Mouse (Mus musculus) cerebellum, adult 9-11 months (tissue): Measurements from ENCODE around the gene Cdkl3.
A peak's percentile ranks its signal among the peaks of the same experiment; 100 is the strongest.

Source experiments
- DNase-seq: peaks from one replicate; pipeline ENCODE4 v3.0.0; 2022

The Cdkl3 gene

DNA sequence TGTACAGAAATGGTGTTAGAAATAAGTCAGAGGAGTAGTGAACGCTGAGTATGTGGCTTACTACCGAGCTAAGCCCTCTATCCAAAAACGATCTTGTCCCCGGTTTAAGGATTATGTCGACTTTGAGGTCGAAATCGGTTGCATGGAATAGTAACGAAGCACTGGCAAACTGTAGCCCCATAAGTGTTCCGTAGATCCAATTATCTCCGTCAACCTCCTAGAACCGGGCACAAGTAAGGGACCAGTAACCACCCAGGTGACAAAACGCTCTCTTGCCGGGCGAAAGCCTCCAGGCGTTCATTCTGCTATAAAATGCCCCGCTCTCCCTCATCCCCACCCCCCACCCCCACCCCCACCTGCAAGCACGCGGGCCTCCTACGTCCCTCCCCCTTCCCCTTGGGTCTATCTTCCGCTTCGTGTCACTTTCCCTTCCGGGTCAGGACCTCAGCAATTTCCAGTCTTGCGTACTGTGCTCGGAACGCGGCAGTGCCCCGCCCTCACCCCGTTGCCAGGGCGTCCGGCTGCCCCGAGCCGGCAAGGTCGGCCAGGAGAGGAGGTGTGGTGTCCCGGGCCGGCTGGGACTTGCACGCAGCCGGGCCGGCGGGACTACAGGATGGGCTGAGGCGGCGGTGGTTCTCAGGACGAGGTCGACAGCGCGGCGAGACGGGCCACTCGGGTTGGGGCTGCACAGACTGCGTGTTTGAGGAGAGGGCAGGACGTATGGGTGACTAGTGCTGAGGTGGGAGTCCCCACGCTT, at the start of gene Cdkl3:
Gene Cdkl3 (plus strand): TSS at position 450 of the 757 bp plus-strand sequence.
- peak; percentile 94 for DNase-seq

DNA sequence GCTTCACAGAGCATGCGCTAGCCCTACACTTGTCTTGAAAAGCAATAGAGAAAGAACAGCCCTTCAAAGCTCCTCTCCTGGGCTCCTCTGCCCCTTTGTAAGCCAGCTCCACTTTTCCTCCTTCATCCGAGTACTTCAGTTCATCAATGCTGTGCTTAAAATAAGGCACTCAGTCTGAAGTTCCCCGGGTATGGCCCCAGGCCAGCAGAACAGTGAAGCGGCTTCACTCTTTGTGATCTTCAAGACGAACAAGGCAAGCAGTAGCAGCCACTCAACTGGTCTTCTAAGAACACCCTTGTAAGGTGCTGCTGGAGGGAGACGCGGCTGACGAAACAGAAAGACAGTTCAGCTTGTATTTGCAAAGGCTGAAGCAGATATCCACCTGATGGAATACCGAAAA, 47.9 kb upstream of the Cdkl3 start:
- no peak for DNase-seq

DNA sequence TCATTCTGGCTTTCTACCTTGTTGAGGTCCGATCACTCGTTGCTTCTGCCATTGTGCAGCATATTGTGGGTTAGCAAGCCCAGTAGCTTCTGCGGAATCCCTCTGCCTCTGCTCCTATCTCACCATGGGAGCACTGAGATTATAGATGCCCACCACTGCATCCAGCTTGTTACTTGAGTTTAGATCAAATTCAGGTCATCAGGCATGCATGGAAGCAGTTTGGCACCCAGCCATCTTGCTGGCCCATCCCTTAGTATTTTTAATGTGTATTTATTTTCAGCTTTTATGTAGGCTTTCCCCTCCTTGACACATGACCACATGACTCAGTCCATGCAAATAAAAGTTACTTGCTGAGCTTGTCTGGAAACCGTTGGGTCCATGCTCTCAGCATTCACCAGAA, 46.3 kb upstream of the Cdkl3 start:
- no peak for DNase-seq

DNA sequence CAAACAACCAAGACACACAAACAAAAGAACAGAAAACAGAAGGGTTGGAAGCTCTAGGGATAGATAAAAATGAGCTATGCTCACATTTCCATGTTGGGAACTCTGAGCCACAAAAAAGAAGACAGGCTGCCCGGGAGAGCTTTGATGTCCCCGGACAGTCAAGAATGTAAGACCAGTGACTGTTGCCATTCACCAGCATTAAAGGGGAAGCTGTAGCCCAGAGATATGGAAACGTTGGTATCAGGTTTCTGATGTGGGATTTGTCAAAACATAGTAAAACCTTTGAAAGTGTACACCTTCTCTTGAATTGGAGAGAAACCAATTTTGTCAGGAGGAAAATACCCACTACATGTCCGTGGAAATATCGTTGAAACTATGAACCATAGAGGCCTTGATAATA, 44.5 kb upstream of the Cdkl3 start:
- no peak for DNase-seq

DNA sequence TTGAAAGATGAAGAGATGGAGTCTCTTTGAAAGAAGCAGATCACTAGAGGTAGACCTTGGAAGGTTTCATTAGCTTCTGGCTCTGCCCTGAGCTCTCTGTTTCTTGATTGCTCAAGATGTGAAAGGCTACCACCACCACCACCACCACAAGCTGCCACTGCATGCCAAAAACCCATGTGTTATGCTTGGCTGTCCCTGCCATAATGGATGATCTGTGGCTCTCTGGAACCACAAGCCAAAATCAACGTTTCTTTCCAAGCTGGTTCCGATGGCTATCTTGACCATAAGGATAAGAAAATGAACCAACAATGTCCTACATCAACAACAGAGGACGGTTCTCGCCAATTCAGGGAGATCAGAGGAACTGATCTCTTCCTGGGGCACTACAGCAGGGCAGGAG, 44.0 kb upstream of the Cdkl3 start:
- DNase-seq, result no peak

DNA sequence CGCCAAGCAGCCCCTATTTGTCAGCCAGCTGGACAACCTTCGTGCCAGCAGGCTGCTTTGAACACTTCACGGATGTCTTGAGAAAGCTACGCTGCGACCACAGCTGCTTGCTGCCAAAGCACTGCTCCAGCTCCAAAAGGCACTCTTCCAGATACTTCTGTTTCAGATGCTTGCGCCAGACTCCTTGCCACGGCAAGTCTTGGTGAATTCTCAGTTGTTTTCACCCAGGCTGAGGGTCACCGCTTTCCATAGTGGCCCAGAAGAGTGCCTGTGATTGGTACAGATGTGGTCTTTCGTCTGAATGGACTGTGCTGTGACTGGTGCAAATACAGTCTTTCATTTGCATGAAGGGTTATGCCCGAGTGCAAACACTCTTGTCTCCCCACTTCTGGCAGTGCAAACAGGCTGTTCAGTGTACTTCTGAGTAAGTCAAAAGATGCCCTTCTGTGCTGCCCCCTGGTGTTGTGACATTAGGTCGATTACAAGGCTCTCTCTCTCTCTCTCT, 43.0 kb upstream of the Cdkl3 start:
- DNase-seq, result peak; percentile 14

DNA sequence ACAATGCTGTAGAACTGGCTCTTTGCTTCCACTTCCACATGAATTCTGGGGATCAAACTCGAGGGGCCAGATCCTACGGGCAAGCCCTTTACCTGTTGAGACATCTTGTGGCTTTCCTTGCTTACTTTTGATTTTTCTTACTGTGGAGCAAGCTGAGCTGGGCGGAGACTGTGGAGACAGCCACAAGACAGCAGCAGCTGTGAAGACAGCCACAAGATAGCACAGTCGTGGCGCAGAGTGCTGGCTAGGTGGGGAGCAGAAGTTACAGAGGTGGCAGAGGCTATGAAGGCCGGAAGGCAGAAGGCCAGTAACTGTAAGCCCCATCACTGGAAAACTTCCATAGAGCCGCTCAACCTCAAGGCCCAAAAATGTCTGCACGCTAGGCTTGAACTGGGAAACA, 42.3 kb upstream of the Cdkl3 start:
- no peak for DNase-seq

DNA sequence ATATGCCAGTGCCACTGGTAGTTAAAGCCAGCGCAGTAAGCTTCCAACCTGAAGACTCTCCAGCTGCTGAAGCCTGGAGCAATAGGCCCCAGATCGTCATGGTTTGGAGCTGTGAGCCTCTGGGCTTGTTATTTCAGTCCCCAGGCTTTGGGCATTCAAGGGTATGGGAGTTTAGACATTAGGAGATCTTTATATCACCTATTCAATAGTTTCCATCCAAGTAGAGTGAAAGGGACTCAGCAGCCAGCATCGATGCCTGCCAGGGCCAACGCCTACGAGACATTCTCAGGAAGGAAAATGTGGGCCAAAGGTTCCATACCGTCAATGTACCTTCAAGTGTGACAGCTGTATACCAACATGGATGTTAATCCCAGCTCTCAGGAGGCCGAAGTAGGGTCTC, 41.7 kb upstream of the Cdkl3 start:
- no peak for DNase-seq

DNA sequence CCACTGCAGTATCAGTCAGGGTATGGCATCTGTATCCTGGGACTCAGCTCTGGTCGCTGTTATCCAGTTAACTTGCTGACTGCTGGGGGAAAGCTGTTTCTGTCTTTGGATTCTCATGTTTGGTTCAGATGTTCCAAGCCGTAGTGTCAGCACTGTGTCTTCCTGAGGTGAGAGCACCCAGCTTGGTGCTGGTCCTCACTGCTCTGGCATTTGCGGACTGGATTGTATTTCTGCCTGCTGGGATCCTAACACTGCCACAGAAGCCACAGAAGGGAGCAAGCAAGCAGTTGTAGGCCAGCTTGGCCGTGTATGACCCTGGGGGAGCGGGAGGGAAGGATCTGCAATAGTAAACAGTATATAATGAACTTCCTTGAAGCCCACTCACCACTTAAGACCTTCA, 37.4 kb upstream of the Cdkl3 start:
- DNase-seq, result no peak

DNA sequence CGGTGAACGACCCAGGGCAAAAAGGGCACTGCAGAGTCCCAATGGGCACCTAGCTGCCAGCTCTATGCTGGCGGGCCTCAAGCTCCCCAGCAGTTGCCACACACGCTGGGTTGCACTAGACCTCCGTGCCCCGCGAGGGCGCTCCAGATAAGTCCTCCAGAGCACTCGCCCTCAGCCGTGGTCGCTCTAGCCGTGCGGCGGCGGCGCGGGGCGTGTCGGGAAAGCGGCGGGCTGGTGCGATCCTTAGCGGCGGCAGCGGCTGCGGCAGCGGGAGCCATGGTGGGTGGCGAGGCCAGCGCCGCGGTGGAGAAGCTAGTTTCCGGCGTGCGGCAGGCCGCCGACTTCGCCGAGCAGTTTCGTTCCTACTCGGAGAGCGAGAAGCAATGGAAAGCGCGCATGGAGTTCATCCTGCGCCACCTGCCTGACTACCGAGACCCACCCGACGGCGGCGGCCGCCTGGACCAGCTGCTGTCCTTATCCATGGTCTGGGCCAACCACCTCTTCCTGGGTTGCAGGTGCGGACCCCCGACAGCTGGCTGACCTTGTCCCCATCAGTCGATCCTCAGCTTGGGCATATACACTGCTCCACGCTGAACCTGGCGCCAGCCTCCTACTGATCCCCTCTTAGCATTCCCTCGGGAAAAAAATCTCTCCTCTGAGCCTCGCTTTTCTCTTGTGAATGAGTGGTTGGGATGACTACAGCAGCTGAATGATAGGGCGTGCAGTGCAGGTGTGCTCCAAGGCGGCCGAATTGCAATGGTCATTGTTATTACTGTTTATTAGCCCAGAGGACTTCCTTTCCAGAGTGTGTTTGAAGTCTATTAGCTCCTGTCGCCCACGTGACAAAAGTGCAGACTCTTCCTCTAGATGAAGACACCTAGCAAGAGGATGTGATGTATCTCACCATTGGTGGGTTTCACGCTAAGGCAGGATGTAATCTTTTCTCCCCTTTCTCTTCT, 36.3 kb upstream of the Cdkl3 start, which contains the start of gene Cdkn2aipnl:
Gene Cdkn2aipnl (plus strand): TSS at position 219 of the 959 bp plus-strand sequence.
- DNase-seq, result peak; percentile 93

DNA sequence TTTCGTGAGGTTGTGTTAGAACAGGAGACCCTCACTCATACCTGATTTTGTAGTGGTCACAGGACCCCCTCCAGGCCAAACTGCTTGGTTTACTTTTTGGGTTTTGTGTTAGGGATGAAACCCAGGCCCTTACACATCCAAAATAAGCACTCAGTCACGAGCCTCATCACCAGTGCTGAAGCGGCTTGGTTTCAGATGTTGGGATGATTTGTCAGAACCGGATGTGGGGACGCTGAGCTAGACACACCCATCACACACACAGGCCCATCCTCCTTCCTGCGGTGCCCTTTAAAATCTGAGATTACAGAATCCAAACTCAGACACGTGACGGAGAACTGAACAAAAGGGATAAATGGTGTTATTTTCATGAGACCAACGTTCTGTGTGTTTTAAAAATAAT, 35.1 kb upstream of the Cdkl3 start:
- no peak for DNase-seq

DNA sequence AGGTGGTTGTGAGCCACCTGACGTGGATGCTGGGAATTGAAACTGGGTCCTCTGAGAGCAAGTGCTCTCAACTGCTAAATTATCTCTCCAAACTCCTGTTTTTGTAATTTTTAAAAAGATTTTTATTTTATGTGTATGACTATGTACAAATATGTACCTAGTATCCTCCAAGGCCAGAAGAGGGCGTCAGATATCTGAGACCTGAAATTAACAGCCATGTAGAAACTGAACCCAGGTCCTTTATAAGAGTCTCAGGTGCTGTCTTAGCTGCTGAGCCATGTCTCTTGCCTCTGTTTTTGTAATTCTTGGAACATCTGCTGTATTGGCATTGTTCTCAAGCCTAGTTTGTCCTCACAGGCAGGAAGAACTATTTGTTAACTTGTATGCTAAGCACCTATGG, 34.5 kb upstream of the Cdkl3 start:
- no peak for DNase-seq

DNA sequence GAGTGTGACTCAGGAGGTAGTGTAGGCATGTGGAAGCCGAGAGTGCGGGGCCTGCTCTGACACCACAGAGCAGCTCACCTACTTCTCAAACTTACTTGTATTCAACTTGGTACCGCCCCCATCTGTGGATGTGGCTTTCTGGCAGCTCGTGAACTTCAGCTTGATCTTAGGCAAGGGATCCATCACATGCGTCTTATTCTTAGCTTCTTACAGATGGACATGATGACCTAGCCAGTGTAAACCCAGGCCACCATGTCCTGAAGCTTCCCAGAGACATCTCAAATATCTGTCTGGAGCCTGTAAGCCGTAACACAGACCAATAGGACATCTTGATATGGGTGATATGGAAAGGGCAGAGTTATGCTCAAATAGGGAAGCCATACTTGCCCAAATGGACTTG, 32.4 kb upstream of the Cdkl3 start:
- DNase-seq, result no peak

DNA sequence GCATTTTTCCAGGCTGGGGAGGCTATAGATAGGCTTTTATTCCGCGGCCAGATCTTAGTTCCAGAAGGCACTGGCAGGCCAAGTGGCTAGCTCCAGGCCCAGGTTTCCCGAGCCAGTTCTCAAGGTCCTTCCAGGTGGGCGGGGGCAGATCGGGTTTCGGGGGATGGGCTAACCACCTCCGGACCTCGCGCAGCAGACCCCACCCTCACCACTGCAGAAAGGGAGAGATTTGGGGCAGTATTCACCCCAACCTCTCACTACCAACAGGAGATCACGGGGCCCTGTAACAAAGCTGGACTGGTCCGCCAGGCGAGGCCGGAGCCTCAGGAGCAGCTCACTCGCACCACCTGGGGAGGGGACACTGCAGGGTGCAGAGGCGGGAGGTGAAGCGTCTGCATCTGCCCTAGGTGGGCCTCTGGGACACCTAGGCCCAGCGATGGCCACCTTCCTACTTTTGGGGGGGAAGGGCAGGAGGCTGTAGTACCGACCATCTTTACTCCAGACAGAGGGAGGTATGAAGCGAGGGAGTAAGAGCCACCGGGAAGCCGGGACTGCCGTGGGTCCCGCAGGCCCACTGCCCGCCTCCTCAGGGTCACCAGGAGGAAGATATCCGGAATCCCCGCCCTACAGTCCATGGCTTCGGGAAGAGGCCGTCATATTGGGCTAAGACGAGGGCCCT, 4.3 kb upstream of the Cdkl3 start:
- DNase-seq, result peak; percentile 82

DNA sequence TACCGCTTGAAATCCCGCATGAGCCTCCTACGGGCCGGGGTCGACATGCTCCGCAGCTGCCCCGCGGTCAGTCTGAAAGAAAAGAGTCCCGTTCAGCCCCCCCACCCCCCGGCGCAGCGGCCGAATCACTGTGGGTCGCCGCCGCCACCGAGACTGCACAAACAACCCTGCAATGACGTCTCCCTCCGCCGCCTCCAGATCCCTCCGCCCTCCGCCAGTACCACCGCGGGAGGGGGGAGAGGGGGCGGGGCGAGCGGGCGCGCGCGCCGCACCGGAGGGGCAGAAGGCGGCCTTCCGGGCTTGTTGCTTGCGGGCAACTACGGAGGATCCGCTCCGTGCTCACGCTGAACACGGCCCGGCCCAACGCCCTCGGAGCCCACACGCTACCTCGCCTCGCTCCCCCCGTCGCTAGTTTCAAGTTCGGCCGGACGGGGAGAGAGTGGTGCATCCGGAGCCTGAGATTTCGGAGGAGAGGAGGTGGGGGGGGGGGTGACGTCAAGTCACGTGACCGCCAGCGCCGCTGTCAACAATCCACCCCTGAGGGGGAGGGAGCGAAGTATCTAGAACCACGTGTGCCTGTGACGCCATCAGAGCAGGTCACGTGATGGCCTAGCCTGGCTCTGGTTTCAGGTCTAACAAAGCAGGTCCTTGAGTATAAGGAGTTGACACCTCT, 3.6 kb upstream of the Cdkl3 start, which contains the start of gene Ube2b:
Gene Ube2b (minus strand): TSS at position 473 of the 673 bp plus-strand sequence.
- peak; percentile 98 for DNase-seq

DNA sequence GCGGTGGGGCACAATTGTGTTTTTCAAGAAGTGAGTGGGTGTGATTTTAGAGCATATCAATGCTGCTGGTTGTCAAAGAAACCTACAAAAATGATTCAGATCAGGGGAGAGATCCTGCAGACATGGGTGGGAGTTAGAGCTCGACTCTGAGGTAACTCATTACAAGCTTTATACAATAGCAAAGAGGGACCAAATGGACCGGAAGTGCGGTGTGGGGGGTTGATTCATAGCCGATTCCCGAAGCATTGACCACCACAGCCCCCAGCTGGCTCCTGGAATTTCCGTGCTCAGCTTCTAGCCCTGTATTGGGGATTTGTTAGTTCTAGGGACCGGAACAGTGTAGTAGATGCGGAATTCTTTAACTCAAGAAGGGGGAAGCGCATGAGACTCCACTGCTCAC, 2.7 kb upstream of the Cdkl3 start:
- DNase-seq, result peak; percentile 51

DNA sequence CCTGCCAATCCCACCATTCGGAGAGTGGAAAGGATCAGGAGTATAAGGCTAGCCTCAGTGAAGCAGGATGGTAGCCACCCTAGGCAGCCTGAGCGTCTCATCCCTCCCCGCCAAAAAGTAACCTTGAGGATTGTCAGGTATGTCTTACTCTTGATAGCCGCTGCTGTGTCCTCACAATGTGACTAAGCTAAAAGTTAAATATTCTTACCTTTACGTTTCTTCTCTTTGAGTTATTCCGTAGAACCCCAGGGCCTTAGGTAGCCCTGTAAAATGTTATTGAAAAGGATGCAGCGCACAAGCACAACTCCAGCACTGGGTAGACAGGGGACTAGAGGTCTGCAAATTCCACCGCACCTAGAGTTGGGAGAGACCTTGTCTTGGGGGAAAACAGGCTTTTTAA, 2.2 kb upstream of the Cdkl3 start:
- peak; percentile 42 for DNase-seq

DNA sequence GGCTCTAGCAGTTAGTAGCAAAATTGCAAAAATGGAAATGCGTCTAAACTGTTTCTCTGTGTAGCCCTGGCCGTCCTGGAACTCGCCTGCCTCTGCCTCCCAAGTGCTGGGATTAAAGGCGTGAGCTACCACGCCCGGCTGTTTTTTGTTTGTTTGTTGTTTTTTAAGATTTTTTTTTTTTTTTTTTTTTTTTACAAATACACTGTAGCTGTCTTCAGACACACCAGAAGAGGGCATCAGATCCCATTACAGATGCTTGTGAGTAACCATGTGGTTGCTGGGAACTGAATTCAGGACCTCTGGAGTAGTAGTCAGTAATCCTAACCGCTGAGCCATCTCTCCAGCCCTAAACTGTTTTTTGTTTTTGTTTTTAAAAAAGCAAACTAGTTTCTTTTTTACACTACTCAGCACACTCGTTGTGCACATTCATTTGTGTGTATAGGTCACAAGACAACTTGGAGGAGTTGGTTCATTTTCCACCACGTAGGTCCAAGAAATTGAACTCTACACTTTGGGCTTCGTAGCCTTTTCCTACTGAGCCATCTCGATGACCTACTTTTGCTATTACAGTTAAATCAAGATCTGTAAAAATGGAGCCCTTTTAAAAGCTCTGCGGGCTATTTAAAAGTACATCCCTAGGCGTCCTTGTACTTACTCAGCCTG, 1.0 kb upstream of the Cdkl3 start:
- no peak for DNase-seq

DNA sequence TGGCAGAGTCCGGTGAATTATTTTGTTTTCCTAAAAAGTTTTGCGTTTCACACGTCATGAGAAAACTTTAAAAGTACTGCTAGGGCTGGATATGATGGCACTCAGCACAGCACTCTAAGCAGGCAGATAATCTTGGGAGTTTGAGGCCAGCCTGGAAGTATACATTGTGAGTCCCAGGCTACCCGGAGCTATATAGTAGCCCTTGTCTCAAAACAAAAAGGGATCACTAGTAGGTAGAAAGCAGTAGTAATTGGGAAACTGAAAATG, 583 bp upstream of the Cdkl3 start:
- DNase-seq, result no peak

DNA sequence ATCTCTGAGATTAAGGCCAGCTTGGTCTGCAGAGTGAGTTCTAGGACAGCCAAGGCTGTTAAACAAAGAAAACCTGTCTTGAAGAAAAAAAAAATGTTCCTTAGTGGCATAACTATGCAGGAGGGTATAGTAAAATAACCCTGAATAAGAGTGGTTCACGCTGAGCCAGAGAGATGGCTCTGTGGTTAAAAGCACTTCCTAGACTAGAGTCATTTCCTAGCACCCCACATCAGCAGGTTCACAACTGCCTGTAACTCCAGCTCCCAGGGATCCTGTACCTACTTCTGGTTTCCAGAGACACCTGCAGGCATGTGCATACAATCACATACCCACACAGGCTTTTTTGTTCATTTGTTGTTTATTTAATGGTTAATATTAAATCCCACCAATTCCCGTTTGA, 1.6 kb downstream of the Cdkl3 start:
- DNase-seq, result no peak

DNA sequence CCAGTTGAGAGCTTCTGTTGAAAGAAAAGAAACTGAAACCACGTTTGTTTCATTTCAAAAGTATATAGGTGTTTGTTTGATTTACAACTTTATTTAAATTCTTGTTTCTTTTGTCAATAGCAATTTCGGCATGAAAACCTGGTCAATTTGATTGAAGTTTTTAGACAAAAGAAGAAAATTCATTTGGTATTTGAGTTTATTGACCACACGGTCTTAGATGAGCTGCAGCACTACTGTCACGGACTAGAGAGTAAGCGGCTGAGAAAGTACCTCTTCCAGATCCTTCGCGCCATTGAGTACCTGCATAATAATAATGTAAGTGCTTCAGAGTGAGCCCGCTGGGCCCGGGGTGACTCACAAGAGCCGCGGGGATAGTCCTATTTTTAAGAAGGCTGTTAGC, 7.0 kb downstream of the Cdkl3 start:
- DNase-seq, result no peak

DNA sequence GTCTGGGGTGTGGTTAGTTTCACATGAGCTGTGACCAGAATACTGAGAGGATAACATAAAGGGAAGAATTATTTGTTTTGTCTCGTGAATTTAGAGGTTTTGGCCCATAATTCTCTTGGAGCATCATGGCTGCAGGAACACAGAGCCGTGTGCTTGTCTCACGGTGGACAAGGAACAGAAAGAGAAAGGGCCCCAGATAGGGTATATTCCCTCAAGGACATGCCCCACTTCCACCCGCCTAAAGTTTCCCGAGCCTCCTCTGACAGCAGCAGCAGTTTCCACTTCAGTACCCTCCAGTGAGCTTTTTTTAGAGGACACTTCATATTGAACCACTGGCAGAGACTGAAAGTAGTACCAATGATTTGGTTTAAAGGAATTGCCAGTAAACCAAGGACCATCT, 7.5 kb downstream of the Cdkl3 start:
- no peak for DNase-seq
